Mouse (Mus musculus) layer of hippocampus, postnatal 14 days (tissue): ENCODE results near the gene Ppef1. TPM values are rescaled to one million over a fixed set of nuclear protein-coding genes. Genes with fewer than 3 reads are reported as not detected.

Experiments
- DNase-seq, 2 experiments: peaks; one replicate each; pipeline ENCODE4 v3.0.0; 2021 to 2022; ENCODE audit warnings: low spot score in 2 of 2, mixed read lengths in 1 of 2
- total RNA-seq, 2 experiments: library from RNA; stranded (reverse); gene quantifications; 2 replicates each; pipeline ENCODE4 v1.2.3; 2021

Gene Ppef1
- total RNA-seq, 2 experiments from 2014 or later: 0.81 to 1.7 TPM

DNA sequence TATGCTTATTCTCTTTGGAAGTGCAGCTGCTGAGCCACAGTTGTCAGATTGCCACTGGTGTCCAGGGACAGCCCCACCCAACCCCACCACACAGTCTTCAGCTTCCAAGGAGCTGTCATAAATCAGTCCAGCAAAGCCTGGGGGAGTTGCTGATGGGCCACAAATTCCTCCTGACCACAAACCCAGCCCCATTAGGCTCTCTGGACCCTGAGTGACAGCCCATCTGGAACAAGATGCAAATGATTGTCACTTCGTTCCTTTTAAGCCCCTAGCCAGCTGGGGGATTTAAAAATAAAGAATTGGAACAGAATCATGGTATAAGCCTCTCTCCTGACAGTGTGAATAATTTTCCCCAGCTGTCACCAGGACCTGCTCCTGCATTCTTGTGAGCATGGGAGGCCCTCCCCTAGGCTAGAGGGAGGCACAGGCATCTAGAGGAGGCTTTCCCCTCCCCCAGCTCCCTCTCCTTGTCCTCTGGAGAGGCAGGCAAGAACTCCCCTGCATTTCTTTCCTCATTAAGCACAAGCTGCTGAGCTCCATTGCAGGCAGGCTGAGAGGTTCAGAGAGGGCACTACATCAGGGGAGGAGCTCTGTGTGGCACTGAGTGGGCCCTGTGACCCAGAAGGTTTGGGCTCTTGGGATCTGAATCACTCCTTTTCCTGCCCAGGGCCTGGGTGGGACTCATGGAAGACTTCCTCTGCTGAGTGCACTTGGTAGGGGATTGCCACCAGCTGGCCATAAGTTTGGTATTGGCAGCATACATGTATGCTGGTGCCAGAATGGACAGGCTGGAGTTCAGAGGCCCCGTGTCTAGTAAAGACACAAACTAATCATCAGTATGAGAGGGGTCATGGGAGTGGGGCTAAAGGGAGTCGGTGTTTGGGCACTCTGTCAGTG is 136.8 kb downstream of the Ppef1 start:
- DNase-seq: no peak

DNA sequence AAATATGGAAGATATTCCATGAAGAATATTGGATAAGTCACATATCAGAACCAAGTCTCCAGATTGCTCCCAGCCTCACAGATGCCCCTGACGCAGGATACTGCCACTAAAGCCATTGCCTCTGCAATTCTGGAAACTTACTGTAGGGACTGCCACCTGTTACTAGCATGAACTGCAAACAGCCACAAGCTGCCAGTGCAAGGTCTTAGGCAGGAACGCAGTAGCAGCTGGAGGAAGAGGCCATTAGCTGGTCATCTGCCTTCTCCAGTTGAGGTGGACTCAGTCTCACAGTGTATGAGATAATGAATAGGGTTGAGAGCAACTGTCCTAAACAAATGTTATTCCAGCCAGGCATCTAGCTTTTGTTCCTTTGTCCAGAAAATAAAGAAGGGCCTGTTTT is 137.5 kb downstream of the Ppef1 start:
- DNase-seq: no peak

DNA sequence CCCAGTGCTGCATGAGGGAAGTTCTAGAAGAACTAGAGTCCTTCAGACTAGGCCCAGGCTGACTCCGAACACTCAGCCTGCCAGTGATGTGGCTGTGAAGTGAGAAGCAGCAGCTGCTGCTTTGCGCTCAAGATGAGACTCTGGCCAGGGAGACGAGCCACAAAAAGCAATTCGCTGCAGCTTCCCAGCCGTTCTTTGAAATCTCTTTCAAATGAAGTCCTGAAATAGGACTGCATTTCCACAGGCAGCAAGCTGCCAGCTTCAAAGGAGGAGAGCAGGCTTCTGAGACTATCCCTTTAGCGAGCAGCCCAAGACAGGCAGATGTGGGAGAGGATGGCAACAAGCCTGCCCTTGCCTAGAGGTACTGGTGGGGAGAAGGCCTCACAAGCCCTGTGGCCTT is 142.6 kb downstream of the Ppef1 start:
- DNase-seq: no peak

DNA sequence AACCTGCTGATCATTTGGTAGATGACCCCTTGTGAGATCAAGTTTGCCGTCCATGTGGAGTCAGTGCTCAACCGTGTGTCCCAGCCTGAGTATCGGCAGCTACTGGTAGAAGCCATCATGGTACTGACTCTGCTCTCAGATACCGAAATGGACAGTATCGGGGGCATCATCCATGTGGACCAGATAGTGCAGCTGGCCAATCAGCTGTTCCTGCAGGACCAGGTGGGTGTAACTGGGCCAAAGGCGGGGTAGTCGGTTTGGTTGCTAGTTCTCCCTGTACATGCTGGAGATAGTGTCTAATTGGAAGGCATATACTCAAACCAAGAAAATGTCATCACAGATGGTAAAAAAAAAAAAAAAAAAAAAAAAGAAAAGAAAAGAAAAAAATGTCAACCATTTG is 145.4 kb downstream of the Ppef1 start:
- DNase-seq: no peak

DNA sequence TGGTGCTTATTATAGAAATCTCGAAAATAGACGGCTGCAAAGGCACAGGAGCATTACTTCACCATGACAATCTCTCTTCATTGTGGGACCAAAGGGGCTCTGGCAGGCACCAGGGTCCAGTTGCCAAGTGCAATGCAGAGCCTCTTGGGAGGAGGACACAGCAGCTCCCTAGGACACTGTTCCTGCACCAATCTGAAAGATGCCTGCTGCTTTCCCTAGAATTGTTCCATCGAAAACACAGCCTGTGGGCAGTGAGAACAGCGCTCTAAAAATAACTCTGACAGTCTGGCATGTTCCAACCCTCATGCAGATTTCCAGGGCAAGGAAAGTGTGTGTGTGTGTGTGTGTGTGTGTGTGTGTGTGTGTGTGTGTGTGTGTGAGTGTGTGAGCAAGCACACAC is 147.0 kb downstream of the Ppef1 start:
- DNase-seq: no peak

DNA sequence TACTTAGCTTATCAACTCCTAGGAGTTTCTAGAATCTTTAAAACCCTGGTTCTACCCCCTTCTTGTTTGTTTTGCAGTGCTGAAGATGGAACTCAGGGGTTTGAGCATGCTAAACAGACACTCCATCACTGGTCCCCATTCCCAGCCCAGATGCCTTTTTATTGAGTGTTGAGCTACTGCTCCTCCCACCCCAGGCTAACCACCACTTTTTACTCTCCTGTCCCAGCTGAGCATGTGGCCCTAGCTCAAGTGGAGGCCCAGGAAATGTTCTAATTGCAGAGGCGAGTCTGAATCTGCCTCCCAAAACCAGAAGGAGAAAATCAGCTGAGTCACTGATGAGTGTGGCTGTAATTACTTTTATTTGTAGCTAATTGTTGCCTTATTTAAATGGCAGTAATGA is 150.5 kb downstream of the Ppef1 start:
- no peak for DNase-seq

DNA sequence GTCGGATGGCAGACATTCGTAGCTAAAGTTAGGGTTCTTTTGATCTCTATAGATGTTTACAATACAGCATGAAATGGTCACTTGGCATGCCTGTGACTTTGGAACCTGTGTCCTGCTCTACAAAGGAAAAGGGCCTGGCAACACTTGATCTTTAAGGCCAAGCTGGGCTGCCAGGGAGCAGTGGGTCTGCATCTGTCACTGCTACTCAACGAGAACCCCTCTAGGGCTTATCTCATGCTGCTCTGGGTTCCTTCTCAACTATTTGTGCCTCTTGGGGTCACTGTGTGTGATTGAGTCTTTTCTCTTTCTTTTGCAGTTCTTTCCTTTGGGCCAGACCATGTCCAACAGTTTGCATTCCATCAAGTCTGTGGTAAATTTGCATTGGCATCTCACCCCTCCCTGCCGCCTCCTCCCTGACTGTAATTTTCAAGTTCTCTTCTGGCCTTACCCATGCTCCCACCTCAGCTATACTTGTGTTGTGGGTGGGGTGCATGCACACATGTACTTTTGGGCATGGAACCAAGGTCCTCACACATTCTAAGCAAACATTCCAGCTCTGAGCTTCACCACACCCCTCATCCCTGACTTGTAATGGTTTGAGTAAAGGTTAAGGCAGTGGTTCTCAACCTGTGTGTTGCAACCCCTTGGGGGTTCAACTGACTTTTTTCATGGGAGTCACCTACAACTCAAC is 151.3 kb downstream of the Ppef1 start:
- no peak for DNase-seq

DNA sequence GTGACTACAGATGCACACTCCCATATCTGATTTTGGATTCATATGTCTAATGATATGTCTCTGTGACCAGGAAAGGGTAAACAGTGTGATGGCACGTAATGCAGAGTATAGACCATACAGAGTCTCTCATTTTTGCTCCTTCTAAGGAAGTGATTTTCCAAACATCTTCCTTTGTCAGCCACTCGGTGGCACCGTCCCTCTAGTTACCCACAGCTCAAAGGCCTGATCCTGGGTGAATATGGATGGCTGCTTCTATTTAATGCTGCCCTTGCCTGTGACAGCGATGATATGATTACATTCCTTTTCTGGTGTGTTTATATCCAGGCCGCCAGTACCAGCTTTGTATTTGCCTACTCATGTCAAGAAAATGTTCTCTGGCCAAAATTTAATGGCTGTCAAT is 152.0 kb downstream of the Ppef1 start:
- DNase-seq: no peak

Other genes starting within 250 kb of the Ppef1 start
- 10 to 100 TPM; 19.6 to 33.1 TPM for gene Phka2, start 233.6 kb downstream of the Ppef1 start, total RNA-seq
- gene Rs1, start 32.2 kb upstream of the Ppef1 start, total RNA-seq: not detected
- gene Gja6, start 171.3 kb upstream of the Ppef1 start, total RNA-seq: 1 to 10 TPM in 1 of 2 experiments, under 1 TPM in 1; 0.94 to 2.6 TPM